Mouse (Mus musculus) thymus, adult 2 months (tissue): ENCODE measurements around the gene Crtam. TPM values are rescaled to one million over a fixed set of nuclear protein-coding genes. Genes with fewer than 3 reads are reported as not detected.

ENCODE experiments used
- DNase-seq: peaks from one replicate; pipeline ENCODE4 v3.0.0; 2021
- H3K27ac ChIP-seq: fragments of 200-500 bp; 2 replicates; pipeline ENCODE4 v1.5.1; 2012; ENCODE audit warnings: low read length, control low read depth; ENCODE audit not compliant: control insufficient read depth, insufficient read depth
- H3K27me3 ChIP-seq: fragments of 200-500 bp; 2 replicates; pipeline ENCODE4 v1.6.1; 2012; ENCODE audit warnings: mild to moderate bottlenecking, low read length, moderate library complexity, mixed read lengths; ENCODE audit not compliant: control insufficient read depth, insufficient read depth
- H3K36me3 ChIP-seq: fragments of 200-500 bp; 2 replicates; pipeline ENCODE4 v1.6.1; 2012; ENCODE audit warnings: mild to moderate bottlenecking, low read length, moderate library complexity; ENCODE audit not compliant: control insufficient read depth, insufficient read depth
- H3K4me1 ChIP-seq: fragments of 200-500 bp; replicated peaks from 2 replicates; pipeline ENCODE4 v1.6.1; 2012; ENCODE audit warnings: low read length; ENCODE audit not compliant: control insufficient read depth, insufficient read depth
- H3K4me3 ChIP-seq: fragments of 200-500 bp; 2 replicates; pipeline ENCODE4 v1.5.1; 2012; ENCODE audit warnings: mild to moderate bottlenecking, low read length, control low read depth, moderate library complexity; ENCODE audit not compliant: control insufficient read depth, insufficient read depth
- CTCF ChIP-seq: fragments of 200-500 bp; IDR thresholded peaks from 2 replicates; pipeline ENCODE4 v1.5.1; 2012; ENCODE audit warnings: mild to moderate bottlenecking, control low read depth, low read length, moderate library complexity, borderline replicate concordance; ENCODE audit not compliant: control insufficient read depth, poor library complexity, insufficient read depth; ENCODE audit errors: extremely low read depth
- POLR2A ChIP-seq: fragments of 200-500 bp; IDR thresholded peaks from 2 replicates; pipeline ENCODE4 v1.6.1; 2012; ENCODE audit warnings: mild to moderate bottlenecking, low read length, control low read depth, moderate library complexity; ENCODE audit not compliant: control insufficient read depth, poor library complexity, insufficient read depth; ENCODE audit errors: extremely low read depth
- WGBS: fragments of 180-500 bp; shearing (Covaris S2); methylation state at CpG from one replicate; pipeline ENCODE4 v1.1.7; 2018; 5-methylcytosine and 5-hydroxymethylcytosine counted together
- polyA plus RNA-seq: library from polyadenylated mRNA; depleted of rRNA; stranded (reverse); fragments of >200 nt; gene quantifications from 2 replicates; pipeline ENCODE4 v1.2.3, GENCODE M21; 2012; rRNA removed

The Crtam gene
- polyA plus RNA-seq, 1 experiment = 0.47 TPM

DNA sequence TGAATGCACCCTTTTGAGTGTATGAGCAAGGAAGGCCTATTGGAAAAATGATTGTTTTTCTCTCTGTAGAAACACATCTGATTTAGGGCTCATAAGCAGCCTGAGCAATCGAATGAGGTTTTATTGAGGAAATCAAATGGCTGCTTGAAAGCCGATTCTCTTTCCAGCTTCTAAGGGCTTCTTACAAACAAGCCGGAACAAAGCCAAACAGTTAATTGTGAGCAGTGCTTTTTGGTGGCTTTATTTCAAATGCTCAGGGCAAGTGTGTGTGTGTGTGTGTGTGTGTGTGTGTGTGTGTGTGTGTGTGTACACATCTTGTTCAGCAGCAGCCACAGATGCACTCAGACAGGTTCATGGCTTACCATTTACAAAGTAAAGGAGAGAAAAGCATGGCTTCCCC lies 43.0 kb downstream of the Crtam start:
- H3K27ac ChIP-seq = no peak overlapping the region
- H3K27me3 ChIP-seq = peaks cover 13% of the 10 kb centered on the region
- H3K36me3 ChIP-seq = no peaks in the 10 kb centered on the region
- H3K4me3 ChIP-seq = no peak overlapping the region
- TF ChIP-seq CTCF = no peak
- TF ChIP-seq POLR2A = no peak
- no peak for DNase-seq
- H3K4me1 ChIP-seq = no peaks in the 10 kb centered on the region
- 88% methylated on average over 3 of the region's 3 CpGs for WGBS

DNA sequence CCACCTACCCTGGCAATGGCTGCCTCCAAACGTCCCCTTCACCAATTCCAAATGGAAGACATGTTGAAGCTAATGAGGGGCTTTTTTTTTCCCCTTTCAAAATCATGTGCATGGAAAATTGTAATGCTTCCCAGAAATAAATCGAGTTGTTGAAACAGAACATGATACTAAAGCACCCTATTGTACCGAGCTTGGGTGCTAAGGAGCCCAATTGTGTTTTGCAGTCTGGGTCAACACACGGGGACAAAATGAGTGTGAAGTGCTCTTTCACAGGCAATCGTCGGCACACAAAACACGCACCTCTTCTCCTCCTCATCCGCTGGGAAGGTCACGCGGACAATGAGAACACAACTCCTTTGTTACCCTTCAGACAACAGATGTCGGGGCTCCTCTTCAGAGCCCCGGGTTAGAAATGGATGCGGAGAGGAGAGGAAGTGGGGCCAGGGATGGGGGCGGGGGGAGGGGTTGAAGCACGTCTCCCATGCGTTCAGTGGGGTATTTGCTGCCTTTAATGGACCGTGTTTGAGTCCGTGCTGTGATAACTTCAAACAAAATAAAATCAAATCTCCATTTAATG lies 55.3 kb downstream of the Crtam start:
- Histone ChIP-seq H3K4me1 (no peaks in the 10 kb centered on the region), H3K36me3 (no peaks in the 10 kb centered on the region), H3K27me3 (no peaks in the 10 kb centered on the region), H3K4me3 (no peak overlapping the region), H3K27ac (no peak overlapping the region)
- no peak for DNase-seq
- TF ChIP-seq CTCF = no peak
- no peak for TF ChIP-seq POLR2A
- 80% methylated on average over 18 of the region's 18 CpGs for WGBS

DNA sequence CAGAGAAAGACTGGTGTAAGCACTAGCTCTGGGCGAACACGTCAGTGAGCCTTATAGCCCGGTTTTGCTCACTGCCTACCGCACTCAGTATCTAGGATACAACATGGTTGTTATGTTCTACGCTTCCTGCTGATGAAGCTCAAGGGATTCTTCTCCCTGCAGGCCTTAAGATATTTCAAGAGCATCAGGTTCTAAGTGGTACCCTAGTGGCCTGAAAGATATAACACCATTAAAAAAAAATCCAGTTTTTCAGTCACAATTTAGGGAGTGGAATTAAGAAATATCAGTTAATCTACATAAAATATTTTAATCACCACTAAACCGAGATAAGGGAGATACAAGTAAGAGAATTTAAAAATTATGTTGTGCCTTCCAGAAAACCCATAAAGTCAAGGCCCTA lies 56.0 kb downstream of the Crtam start:
- 97% methylated on average over 6 of the region's 6 CpGs for WGBS
- no peak for DNase-seq
- H3K36me3 ChIP-seq = no peaks in the 10 kb centered on the region
- H3K4me1 ChIP-seq = no peaks in the 10 kb centered on the region
- TF ChIP-seq CTCF = no peak
- TF ChIP-seq POLR2A = no peak
- no peak overlapping the region for H3K4me3 ChIP-seq
- H3K27me3 ChIP-seq = no peaks in the 10 kb centered on the region
- no peak overlapping the region for H3K27ac ChIP-seq

DNA sequence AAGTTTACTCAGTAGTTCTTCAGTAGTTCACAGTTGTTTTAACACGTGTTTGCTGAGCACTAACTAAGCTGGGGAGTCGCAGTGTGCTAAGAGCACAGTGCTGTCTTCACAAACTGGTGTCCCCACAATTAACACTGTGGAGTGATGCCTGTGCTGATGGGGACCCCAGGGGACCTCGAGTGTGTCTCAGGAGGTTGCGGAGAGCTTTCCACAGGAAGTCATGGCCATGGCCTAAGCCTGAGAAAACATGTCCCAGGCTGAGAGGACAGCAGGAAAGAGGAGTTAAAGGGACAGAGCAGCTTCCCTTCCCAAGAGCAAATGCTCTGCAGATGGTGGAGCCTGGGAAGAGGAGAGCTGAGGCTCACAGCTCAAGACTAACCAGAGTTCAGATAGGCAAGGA lies 57.3 kb downstream of the Crtam start:
- Histone ChIP-seq H3K27me3 (no peaks in the 10 kb centered on the region), H3K4me1 (no peaks in the 10 kb centered on the region), H3K36me3 (no peaks in the 10 kb centered on the region), H3K27ac (no peak overlapping the region), H3K4me3 (no peak overlapping the region)
- 66% methylated on average over 4 of the region's 4 CpGs for WGBS
- TF ChIP-seq CTCF (no peak), POLR2A (no peak)
- no peak for DNase-seq

DNA sequence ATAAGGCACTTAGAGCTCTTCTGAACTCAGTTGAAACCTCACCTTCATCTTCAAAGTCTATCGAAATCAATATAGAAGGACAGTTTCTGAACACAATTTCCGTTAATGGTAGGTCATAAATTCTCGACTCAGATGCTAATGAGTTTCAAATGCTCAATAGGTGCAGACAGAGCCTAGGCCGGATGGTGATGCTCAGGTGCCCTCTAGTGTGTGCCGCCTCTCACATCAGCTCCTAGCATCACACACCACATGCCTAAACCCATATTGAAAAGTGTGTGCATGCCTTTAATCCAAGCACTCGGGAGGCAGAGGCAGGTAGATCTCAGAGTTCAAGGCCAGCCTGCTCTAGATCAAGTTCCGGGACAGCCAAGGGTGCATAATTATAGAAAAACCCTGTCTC lies 67.0 kb downstream of the Crtam start:
- WGBS = 74% methylated on average over 7 of the region's 7 CpGs
- Histone ChIP-seq H3K4me1 (no peaks in the 10 kb centered on the region), H3K36me3 (no peaks in the 10 kb centered on the region), H3K27ac (no peak overlapping the region), H3K27me3 (no peaks in the 10 kb centered on the region), H3K4me3 (no peak overlapping the region)
- TF ChIP-seq POLR2A (no peak), CTCF (no peak)
- no peak for DNase-seq

DNA sequence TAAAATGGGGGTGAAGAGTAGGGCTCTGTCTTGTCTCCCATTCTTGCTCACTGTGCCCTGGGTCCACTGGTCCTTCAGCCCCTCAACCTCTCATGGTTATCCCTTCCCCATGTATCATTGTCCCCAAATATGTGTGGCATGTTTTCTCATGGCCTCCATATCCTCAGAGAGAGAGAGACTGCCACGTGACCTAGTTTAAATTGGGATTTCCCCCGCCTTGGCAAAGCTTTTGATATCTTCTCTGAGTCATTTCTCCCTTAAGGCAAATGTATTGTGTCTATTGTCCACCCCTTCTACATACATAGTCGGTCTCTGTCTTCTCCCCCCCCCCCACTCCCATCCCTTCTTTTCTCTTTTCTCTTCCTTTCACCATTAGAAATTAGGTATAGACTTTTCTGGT lies 71.1 kb downstream of the Crtam start:
- Histone ChIP-seq H3K27me3 (no peaks in the 10 kb centered on the region), H3K36me3 (no peaks in the 10 kb centered on the region), H3K4me3 (no peak overlapping the region), H3K27ac (no peak overlapping the region), H3K4me1 (no peaks in the 10 kb centered on the region)
- DNase-seq = no peak
- WGBS = 83% methylated on average over 3 of the region's 3 CpGs
- TF ChIP-seq CTCF (no peak), POLR2A (no peak)

DNA sequence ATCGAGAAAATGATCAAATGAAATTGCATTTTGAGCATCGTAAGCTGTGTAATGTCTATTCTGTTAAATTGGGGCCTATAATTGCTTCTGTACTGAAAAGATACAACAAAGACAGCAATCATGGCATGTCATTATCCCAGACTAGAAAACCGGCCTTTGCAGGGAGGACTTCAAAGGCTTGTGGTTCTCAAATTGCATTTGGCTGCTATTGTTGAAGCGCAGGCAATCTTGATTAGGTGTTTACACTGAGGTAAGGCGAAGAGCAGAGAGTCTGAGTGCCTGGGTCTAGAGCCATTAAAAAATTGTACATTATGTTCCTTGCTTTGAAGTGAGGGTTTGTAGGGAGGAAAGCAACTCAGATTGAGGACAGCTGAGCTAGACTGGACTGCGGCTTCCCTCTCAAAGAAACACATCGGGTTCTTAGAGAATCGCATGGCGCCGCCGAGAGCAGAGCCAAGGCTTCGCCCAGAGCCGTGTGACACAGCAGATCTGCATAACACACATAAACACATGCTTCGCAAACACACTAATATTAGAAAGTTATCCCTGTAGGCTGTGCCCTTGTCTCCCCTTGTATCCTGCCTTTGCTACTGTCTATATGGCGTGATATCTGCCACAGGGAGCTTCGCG lies 77.0 kb downstream of the Crtam start:
- TF ChIP-seq POLR2A = no peak
- TF ChIP-seq CTCF = no peak
- H3K36me3 ChIP-seq = no peaks in the 10 kb centered on the region
- no peak for DNase-seq
- H3K27me3 ChIP-seq = no peaks in the 10 kb centered on the region
- 88% methylated on average over 17 of the region's 17 CpGs for WGBS
- H3K4me3 ChIP-seq = no peak overlapping the region
- no peak overlapping the region for H3K27ac ChIP-seq
- H3K4me1 ChIP-seq = no peaks in the 10 kb centered on the region

Other genes with a start within 250 kb of the Crtam start
- 2,928 and 2,969 TPM in 2 replicates for gene Hspa8, start 203.6 kb downstream of the Crtam start, polyA plus RNA-seq
- gene Bsx, start 130.5 kb downstream of the Crtam start, polyA plus RNA-seq = 0.05 and 0.09 TPM in 2 replicates
- gene Jhy, start 40.5 kb downstream of the Crtam start, polyA plus RNA-seq = not detected in 2 replicates
- 7.0 and 7.6 TPM in 2 replicates for gene Ubash3b, start 157.1 kb upstream of the Crtam start, polyA plus RNA-seq